Mouse (Mus musculus): ENCODE measurements around the gene Rere.
"Not testable (repeated sequence)": the region's sequence is repeated elsewhere in the genome, so short reads cannot be mapped to it uniquely, and the experiment has no call there.

Rere gene

DNA sequence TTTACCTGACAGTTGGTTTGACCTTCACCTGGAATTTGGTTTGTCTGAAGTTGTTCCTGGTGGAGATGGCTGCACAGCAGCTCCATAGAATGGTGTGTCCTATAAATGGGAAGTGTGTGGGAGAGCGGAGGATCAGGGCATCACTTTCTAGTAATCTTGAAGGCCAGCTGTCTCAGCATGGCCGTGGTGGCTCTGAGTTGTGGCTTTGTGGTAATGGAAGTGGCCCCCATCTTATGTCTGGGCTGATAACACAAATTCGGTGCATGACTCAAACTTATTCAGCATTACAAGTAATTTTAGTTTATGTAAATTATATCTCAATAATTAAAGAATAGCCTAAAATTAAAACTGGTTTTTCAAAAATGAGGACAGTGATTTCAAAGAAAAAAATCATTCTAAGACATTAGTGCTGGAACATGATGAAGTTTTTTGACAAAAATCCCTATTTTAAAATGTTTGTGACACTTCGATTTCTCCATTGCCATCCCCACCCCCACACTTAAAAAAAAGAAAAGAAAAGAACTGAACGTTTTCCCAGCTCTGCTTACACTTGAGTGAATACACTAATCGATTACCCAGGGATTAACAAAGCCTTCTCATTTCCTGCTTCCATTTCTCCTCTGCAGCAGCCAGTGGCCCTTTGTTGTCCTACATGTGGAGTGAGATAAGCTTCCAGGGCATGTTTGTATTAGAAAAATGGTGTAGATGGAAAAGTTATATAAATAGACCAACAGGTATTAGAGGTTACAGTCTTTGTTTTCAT, 180.2 kb downstream of the Rere start:
- DNase-seq (ENCODE audit: low read depth) = no peak

DNA sequence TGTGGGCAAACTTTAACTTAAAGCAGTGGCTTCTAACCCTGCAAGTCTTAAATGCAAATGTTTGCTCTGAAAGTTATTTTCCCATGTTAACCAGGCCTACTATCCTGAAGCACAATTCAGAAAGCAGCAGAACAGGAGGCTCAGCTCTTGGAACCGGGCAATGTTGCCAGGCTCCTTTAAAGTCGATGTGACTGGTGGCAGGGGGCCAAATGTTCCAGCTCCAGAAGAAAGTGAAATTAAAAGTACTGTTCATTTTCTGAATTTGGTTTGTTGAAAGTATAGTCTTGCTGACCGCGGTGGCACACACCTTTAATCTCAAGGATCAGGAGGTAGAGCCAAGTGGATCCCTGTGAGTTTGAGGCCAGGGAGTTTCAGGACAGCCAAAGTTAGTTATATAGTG, 180.9 kb downstream of the Rere start:
- DNase-seq (ENCODE audit: low read depth) = peak; percentile 19

DNA sequence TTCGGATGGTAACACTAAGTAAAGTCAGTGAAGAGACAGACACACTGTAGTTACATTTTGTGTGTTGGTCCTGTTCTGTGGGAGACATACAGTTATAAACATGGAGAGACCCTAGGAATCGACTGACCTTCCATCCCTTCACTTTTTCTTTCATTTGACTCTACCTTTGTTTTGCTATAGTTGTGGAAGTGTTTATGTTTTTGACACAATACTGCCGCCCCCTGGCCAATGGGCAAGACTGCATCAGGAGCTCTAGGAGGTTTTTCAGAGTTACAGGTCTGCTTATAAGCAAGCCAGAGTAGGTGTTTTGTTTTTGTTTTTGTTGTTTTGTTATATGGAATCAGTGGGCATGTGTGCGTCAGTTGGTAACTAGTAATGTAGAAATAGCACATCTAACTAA, 184.3 kb downstream of the Rere start:
- DNase-seq (ENCODE audit: low read depth) = peak; percentile 83

DNA sequence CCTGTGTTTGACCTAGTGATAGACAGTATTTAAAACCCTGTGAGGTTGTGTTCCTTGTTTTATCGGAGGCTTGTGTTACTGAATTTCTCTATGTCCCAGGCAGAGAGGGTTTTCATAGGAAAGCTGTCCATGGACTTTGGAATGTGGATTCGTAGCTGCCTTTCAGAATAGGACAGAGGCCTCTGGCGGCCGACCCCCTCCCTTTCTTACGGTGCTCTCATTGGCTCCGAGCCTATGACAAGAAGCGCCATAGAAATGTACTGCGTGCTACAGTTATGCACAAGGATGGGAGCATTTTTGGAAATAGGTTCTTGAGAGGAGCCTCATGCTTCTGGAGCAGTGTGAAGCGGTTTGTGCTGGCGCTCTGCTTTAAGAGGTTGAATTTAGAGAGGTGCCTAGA, 187.8 kb downstream of the Rere start:
- no peak for DNase-seq (ENCODE audit: low read depth)

DNA sequence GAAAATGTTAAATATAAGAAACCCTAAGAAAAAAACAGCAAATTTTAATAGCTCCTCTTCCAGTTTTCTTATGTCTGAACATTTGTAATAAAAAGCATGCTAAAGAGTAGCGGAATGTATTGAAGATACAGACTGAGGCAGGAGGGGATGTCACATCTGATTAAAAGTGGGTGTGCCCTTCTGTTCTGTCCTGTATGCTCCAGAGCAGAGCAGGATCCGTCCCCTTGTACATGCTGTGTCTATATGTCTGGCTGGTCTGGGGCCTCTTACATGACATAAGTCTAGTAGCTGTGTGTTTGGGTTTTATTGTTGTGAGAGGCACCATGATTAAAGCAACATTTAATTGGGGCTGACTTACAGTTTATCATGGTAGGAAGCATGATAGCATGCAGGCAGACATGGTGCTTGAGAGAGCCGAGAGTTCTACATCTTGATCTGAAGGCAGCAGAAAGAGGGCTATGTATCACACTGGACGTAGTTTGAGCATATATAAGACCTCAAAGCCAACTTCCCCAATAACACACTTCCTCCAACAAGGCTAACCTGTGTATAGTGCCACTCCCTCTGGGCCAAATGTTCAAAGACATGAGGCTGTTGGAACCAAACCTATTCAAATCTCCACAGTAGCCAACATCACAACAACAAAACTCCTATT, 189.4 kb downstream of the Rere start:
- no peak for DNase-seq (ENCODE audit: low read depth)

DNA sequence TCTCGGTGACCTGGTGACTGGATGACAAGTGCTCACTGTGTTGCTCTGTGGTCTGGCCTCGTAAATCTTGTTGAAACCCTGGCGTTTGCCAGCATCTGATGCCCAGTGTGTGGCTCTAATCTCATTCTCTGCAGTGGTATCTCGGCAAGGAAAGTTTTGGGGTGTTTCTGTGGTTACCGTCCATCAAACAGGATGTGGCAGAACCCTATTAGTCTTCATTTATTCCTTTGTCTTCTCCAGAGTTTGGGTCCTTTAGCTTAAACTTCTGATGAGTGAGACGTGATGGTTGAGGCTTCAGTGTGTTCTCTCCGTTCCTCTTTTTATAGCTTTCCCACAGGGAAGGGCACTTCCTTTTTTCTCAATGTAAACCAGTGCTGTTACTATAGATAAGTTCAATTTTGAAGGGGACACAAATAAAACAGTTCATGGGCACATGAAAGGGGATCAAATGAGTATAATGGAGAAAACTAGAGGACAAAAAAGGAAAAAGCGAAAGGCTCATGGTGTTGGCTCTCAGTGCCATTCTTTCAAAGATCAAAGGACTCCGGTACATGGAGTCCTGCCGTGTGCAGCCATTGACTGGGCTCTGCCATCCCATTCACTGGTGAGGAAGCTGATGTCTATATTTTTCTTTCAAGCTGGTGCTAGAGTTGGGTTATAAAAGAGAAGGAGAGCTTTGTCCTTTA, 191.4 kb downstream of the Rere start:
- no peak for DNase-seq (ENCODE audit: low read depth)

DNA sequence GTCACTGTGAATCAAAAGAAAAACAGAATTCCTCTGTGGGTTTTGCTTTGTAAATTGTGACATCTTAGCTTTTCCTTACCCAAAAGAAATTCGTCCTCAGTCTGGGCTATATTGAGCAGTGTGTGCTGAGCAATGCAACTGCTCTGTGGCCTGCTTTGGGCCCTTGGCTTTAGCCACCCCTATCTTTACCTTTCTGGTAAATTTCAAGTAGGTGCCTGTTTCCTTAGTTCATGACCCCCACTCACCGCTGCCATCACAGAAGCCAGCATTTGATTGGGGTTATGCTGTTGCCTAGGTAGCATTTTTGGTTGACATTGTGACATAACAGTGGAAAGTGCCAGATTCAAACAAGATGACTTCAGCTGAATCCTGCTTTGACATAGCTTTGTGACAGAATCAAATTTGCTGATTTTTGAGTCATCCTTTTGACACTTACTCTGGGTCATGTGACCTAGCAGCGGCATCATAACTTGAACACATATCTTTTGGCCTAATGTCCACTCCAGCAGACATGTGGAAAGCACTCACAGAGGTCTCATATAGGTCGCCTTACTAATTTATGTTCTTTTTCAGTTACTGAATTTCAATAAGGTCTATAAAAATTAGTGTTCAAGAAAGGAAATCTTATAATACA, 192.1 kb downstream of the Rere start:
- DNase-seq (ENCODE audit: low read depth) = no peak

DNA sequence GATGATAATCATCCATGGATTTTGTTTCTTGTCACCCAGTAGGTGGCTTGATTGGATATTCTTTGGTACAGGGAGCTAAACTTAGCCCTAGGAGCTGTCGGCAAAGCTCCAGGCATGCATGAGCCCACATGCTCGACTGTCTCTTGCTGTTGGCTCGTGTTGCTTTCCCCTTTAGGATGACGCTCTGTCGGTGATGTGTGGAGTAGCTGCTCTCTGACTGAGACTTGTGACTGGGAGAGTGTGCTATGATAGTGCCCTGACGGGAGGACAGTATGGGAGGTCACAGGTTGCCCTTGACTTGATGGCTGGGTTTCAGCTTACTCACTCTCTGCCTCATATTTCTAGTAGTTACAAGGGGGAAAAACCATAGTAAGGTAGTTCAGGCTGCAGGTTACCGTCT, 192.6 kb downstream of the Rere start:
- DNase-seq (ENCODE audit: low read depth) = no peak

DNA sequence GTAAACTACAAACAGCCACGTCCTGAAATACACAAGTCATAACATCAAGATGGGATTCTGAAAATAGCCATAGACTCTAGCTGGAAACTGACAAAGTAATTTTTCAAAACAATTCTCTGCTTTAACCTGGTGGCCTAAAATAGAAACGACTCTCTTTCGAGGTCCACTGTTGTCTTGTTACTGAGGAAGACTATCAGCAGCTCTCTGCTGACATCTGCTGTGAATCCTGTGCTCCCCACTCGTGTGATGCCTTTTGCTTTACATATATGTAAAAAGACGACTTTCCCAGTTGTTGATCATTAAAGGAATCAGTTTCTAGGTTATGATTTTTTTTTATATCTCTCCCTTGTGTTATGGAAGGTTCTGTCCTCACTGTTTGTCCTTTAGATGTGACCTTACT, 194.8 kb downstream of the Rere start:
- DNase-seq (ENCODE audit: low read depth) = peak; percentile 8

DNA sequence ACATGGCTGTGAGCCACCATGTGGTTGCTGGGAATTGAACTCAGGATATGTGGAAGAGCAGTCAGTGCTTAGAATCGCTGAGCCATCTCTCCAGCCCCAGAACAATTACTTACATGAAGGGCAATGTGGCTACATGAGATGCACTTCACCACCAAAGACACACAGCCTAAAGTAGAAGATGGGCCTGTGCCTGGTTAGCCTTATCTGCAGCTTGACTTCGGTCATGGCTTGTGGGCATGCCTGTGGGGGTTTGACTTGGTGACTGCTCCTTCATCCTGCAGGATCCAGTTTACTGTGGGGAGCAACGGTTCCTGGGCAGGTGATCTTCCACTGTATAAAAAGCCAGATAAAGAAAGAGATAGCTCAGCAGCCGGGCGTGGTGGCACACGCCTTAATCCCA, 196.6 kb downstream of the Rere start:
- DNase-seq (ENCODE audit: low read depth) = no peak

DNA sequence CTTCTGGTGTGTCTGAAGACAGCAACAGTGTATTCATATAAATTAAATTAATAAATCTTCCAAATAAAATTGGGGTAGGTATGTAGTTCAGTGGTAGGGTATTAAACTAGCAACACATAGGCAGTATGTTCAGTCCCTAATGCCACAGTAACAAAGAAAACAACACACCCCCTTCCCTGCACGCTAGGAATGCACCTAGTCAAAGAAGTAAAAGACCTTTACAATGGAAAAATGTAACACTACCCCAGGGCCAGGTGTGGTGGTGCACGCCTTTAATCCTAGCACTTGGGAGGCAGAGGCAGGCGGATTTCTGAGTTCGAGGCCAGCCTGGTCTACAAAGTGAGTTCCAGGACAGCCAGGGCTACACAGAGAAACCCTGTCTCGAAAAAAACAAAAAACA, 201.6 kb downstream of the Rere start:
- not testable (repeated sequence) for DNase-seq (ENCODE audit: low read depth)

DNA sequence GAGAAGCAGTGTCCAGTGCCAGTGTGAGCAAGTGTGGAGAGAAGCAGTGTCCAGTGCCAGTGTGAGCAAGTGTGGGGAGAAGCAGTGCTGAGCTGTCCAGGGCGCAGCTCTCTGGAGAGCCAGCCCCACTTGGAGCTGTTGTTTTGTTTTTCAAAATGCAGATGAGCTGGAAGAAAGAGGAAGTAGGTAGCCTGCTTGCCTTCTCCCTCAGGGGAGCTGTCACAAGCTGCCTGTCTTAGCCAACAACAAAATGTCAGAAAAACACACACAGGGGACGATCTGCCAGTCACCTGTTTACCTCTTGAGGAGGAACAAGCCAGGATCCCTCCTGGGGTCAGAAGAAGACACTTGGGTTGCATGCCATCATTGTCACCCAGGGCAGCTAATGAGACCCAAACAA, 204.7 kb downstream of the Rere start:
- no peak for DNase-seq (ENCODE audit: low read depth)

DNA sequence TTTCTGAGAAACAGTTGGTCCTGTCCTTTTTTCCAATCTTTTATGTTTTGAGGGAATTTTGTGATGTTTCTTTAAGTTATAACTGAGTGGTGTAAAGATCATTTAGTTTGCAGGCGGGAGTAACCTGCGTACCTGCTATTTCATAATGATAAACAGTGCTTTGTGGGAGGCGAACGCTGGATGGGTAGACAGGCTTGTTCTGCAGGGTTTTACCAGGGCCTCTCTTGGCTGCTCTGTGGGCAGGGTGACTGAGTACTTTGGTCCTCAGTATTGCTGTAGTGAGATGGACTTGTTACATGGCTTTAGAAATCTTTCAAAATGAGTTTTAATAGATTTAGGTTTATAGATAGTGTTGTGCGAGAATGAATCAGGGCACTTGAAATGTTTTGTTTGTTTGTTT, 205.7 kb downstream of the Rere start:
- DNase-seq (ENCODE audit: low read depth) = no peak

DNA sequence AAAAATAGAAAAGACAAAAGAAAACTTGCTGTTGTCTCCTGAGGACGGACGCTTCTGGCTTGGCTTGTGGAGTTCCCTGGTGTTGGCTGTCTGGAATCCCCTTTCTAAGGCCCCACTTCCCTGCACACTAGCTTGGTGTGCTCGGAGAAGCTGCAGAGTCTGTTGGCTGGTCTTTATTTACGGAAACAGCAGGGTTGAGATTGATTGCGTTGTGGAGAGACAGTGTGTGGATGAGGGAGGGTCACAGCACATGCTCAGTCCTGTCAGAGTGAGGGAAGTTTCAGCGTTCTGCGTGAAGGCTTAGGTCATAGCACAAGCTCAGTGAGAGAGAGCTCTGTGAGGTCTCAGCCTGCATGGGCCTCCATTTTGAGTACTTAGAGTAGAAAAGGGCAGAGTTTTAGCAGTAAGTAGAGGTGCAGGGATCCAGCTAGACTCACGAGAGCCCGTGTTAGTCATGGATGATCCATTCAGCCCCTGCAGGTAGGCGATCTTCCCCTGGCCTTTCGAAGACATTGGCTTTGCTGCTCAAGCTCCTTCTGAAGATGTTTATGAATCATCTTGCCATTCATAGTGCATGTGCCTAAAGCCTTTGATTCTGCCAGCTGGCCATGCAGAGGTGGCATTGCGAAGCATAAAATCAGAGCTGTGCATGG, 206.8 kb downstream of the Rere start:
- DNase-seq (ENCODE audit: low read depth) = peak; percentile 42

DNA sequence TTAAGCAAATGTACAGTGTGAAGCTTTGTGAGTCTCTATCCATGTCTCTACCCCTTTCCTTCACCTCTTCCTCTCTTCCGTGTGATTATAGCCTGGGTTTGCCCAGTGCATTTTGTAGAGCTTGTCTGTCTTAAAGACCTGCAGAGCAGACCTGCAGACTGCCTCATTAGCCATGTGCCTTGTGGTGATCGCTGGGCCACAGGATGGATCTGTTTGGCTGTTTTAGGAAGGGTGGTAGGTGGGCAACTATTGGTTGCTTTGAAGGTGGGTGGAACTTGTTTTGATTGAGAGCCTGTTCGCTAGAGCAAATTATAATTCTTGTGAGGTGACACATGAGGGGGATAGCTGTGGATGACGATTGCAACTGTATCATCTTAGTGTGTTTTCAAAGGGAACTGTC, 207.3 kb downstream of the Rere start:
- no peak for DNase-seq (ENCODE audit: low read depth)

DNA sequence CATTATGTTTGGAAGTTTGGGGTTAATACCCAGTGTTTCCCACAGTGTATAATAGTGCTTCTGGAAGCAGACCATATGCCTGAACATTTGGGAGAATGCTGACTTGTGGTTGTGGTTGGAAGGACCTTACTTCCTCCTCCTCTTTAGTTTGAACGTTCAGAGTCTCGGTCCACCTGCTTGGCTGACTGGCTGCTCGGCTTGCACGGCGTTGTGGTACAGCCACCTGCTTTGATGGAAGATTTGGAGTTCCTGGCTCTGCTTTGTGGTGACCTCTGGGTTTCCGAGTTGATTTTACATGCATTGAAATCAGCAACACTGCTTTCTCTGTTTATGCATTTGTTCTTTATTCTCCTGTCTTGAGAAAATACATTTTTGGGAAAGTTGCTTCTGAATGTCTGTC, 208.6 kb downstream of the Rere start:
- DNase-seq (ENCODE audit: low read depth) = no peak

DNA sequence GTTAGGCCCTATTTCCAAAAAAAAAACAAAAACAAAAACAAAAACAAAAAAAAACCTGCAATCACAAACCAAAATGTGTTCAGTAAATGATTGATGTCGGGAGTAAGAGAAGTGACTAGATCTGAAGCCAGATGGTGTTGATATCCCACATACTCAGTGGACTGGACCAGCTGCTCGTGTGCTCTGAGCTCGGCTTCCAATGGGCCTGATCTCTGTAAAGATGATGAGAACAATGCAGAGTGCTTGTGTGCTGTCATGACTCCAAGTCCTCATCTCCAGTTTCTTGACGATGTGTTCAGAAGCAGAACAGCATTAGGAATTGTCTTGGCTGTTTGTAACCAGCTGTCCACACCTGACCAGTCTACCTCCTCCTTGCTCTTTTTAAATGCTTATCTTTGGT, 210.3 kb downstream of the Rere start:
- DNase-seq (ENCODE audit: low read depth) = no peak

DNA sequence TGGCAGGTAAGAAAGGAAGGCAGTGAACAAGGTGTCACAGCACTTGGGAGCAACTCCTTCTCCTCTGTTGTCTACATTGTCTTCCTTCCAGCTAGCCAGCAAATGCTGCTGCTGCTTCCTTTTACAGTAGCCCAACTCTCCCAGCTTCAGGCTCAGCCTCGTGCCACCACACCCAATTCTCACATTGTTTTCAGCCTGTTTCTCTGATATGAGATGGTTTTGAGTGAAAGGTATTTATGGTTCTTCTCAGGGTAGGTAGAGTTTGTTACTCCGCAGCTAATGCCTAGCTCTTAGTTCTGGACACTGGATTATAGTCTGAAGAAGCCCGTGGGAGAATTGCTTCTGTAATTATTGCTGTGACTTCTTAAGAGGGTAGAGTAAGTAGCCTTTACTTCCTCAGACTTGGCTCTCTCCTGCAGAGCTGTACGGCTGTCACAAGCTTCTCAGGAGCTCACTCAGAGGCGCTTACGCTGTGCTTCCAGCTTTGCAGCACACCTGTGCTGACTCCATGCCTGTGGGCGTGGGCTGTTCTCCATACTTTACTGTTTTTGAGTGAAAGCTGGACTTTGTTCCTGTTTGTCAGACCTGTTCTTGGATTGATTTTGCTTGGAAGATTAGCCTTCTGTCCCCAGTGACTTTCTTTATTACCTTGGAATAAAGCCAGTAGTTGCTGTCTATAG, 212.0 kb downstream of the Rere start:
- no peak for DNase-seq (ENCODE audit: low read depth)

DNA sequence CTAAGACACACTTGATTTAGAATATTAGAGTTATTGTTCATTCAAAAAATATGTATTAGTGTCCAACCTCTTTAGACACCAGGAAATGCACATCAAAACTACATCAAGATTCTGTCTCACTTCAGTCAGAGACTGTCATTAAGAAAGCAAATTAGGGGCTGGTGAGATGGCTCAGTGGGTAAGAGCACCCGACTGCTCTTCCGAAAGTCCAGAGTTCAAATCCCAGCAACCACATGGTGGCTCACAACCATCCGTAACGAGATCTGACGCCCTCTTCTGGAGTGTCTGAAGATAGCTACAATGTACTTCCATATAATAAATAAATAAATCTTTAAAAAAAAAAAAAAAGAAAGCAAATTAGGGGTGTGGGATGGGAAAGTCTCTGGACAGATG, 212.5 kb downstream of the Rere start:
- DNase-seq (ENCODE audit: low read depth) = not testable (repeated sequence)

DNA sequence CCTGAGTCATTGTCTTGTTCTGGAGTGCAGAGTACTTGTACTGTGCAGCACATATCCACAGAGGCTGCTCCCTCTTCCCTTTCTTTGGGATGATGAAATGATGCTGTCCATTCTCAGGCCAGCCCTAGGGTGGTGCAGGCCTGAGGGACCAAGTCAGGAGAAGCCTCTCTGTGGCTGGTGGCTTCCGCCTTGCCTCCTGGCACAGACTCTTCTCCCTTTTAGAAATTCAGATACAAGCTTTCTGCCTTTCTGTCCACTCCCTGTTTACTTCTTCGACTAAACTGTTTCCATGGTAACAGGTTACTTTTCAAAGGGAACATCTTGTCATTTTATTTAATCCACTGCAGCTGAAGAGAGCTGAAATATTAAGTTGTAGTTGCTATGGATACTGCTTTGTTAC, 214.1 kb downstream of the Rere start:
- DNase-seq (ENCODE audit: low read depth) = no peak

DNA sequence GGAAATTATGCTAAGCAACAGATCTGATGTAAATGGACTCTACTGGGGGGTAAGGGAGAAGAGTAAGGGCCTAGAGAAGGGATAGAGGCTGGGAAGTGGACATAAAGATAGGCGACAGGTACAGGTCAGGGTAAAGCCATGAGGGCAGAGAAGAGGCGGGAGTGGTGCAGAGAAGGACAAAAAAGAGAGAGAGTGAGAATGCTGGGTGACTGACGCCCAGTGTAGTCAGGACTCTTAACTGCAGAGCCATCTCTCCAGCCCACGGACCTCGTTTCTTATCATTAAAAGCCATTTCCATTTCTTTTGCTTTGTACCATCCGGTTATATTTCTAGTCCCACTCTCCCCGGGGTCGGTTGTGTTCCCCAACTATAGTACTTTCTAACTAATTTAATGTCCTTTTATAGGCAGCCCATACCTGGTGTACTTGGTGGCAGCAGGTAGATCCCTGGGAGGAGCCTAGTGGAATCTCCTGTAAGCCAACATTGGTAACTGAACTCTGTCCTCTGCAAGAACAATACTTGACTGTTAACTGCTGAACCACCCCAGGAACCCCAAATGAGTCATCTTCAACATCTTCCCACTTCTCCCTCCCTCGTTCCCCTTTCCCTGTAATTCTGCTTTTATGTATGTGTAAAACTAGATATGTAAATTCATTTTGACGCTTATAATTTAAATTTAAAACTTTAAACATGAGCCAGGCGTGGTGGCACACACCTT, 223.0 kb downstream of the Rere start:
- no peak for DNase-seq (ENCODE audit: low read depth)
